Mouse (Mus musculus): ENCODE results near the gene Rars2.
A peak's percentile ranks its signal among the peaks of the same experiment; 100 is the strongest.
"Not testable (repeated sequence)": the region's sequence is repeated elsewhere in the genome, so short reads cannot be mapped to it uniquely, and the experiment has no call there.

The Rars2 gene

DNA sequence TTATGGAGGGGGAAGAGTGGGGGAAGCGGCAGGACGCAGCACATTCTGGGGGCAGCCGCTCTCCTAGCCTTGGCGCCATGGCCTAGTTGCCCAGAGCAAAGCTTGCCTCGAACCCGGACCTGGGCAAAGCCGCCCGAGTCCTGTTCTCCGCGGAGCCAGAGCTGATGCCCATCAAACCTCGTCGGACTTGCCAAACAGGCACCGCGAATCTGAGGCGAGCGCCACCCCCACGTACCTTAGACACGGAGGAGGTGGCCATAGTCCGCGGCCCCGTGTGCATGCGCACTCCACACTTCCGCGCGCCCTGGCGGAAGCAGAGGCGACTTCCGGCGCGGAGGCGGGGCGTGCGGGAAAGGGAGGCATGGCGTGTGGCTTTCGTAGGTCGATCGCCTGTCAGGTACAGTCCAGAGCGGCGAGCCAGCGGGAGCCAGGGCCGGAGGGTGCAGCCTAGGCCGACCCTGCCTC lies at the start of gene Rars2, which contains the start of gene Orc3:
Rars2 (plus strand) TSS at position 328 of the 465 bp plus-strand sequence.
Orc3 (minus strand) TSS at position 315 of the 465 bp plus-strand sequence.
- DNase-seq (ENCODE audit: low spot score in 2 of 2): peak; percentile 89 to 90

DNA sequence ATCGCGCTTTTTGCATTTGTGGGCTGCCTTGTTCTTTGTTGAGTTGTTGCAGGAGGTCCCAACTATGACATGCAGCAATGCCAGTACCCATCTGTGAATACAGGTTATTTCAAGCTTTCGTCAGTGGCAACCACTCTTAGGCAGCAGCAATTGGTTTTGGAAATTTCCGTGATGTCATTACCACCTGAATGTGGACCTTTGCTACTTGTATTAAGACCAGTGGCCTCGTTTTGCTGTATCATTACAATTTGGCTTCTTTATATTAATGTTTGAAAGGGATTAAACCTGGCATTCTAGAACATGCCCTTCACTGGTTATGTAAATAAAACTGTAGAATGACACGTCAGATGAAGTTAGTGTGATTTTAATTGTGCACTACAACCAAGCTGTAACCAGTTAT lies 48.5 kb upstream of the Rars2 start:
- DNase-seq (ENCODE audit: low spot score in 2 of 2): no peak

DNA sequence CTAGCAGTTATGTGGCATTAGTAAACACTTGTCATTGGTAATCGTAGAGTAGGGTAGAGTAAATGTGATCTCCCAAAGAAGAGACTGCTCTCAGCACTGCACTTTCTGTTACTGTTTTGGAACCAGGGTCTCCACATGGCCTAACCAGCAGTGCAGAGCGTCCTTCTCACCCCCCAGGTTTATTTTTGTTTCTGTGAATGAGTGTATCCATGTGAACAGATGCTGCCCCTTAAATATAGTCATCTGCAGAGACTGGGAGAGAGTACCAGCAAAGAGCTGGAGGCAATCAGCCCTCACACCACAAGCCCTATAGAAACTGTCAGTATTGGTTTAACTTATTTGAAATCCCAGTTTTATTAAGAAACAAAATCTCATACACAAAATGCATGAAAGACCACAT lies 41.9 kb upstream of the Rars2 start:
- DNase-seq (ENCODE audit: low spot score in 2 of 2): no peak

DNA sequence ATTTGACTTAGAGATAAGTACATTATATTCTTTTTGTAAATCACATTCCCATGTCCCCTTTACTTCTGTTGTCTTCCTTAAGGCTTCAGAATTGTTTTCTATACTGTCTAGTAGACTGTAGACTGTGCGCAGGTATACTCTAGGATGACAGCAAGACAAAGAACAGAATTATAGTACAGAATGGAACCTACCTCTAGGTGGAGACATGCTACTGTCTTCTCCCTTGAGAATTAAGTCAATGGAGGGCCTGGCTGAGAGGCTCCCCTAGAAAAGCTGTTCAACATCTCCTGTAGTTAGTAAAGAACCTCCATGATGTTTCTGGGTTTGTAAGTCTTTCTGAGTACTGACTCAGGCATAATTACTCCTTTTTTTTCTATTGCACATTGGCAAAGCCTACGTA lies 37.7 kb upstream of the Rars2 start:
- no peak for DNase-seq (ENCODE audit: low spot score in 2 of 2)

DNA sequence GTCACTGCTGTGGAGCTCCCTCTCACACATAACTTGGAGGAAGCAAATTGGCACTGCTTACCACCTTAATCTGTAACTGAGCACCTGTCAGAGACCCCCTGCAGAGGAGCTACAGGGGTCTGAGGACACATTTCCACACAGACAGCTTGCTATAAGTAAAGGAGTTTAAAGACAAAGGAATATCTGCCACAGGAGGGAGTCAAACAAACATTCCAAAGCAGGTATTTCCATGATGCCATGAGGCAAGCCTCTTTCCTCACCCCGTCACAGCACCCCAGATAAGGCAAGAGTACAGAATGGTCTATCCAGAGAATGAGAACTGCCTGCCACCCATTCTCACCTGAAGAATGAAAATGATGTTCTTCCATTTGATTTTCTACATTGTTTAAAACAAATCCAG lies 35.5 kb upstream of the Rars2 start:
- no peak for DNase-seq (ENCODE audit: low spot score in 2 of 2)

DNA sequence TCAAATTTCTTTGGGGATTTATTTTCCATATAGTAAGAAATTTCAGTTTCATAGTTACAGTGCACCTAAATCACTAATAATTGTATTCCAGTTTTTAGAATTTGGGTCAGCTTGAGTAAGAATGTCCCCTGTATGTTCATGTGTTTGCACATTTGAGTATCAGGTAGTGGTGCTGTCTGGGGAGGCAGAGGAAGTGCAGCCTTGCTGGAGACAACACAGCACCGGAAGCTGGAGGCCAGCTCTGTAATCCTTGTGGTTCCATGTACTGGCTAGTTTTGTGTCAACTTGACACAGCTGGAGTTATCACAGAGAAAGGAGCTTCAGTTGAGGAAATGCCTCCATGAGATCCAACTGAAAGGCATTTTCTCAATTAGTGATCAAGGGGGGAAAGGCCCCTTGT lies 33.3 kb upstream of the Rars2 start:
- DNase-seq (ENCODE audit: low spot score in 2 of 2): not testable (repeated sequence)

DNA sequence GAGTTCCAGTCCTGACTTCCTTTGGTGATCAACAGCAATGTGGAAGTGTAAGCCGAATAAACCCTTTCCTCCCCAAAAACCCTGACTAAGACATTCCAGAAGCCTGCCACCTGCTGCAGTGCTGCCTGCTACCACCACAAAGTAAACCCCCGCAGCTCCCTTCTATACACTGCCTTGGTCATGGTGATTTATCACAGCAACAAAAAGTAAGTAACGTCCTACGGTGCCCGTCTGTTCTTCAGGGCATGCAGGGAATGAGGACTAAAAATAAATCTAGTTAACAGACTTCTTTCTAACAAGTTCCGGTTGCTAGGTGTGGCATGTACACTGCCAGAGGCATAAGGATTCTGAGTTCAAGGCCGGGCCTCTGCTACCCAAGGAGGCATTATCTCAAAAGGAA lies 32.8 kb upstream of the Rars2 start:
- peak; percentile 40 to 54 for DNase-seq (ENCODE audit: low spot score in 2 of 2)

DNA sequence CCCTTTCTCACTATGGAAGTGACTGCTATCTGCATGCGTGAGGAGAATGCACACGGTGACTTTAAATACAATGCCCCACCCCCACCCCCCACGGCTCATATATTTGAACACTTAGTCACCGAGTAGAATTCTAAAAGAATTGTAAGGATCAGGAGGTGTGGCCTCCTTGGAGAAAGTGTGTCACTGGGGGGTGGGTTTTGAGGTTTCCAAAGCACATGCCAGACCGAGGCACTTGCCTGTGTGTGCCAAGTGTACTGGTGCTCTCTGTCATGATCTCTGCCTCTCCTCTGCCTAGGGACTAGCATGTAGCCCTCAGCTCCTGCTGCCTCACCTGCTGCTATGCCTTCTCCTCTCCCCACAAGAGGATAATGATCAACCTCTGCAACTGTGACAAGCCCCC lies 32.3 kb upstream of the Rars2 start:
- no peak for DNase-seq (ENCODE audit: low spot score in 2 of 2)

DNA sequence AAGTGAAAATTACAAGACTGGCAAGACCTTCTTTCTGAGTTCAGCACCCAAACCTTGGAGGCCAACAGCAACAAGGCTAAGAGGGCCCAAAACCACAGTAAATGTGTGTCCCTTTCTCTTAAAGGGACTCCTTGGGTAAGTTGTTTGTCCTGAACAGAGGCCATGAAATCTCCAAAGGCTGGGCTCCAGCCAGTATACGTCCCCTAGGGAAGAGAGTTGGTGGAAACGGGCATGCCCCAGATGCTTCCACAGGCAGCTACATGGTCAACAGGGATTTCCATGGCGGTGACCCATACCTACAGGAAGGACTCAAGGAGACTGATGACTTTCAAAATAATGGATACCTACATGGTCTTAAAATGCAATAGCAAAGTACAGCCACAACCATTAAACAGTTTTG lies 31.3 kb upstream of the Rars2 start:
- DNase-seq (ENCODE audit: low spot score in 2 of 2): no peak

DNA sequence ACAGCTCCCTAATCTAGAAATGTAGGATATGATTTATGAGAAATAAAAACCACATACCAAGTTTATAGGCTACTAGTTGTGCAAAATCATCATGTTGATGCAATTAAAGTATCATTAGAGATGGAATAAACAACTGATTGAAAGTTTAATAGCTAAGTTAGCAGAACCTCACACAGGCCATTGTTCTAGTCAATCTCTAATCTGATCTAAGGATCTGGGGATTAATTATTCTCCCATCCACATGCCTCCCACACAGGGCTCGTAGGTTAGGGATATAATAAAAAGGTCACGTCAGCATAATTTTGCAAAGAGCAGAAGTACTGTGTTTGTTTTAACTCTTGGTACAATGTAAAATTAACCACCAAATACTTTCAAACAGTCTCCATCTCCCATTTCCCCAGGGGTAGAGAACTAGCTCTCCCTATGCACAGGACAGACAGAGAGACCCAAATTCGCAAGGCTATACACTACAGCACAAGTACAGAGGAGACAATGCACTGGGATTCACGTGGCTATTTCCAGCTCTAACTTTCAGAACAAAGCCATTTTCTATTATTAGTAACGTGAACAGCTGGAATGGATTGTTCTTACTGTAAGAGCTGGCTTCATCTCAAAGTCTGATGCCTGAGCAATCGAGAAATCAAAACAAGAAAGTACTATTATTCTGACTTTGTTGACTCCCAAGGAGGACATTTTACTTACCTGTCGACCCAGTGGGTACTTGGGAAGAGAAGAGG lies 29.7 kb upstream of the Rars2 start:
- no peak for DNase-seq (ENCODE audit: low spot score in 2 of 2)

DNA sequence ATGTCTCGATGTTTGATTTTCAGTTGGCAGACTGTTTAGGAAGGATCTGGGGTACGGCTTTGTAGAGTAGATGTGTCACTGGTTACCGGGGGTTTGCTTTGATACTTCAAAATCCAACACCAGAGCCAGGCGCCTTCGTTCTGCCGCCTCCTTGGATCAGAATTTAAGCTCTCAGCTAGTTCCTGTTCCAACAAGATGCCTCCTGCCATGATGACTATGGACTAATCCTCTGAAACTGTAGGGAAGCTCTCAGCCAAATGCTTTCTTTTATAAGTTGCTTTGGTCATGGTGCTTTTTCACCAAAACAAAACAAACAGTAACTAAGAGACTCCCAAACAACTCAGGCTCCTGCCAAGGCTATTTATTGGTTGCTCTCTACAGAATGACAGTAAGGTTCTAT lies 11.6 kb upstream of the Rars2 start:
- DNase-seq (ENCODE audit: low spot score in 2 of 2): no peak

DNA sequence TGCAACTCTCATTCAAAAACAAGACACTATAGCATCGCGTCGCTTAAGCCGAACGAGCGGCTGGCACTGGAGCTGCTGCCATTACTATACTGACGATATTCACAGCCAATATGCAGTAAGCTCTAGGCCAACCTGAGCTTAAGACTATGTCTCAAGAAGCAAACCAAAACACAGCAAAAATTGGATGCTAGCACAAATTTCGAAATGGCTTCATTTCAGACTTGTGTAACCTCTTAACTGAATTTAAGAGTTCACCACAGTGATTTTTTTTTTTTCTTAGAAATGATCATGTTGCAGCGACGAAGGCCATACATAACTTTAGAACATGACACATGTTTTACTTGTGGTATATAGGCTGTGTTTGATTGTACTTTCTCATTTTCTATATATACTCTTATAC lies 8.1 kb upstream of the Rars2 start:
- DNase-seq (ENCODE audit: low spot score in 2 of 2): no peak

DNA sequence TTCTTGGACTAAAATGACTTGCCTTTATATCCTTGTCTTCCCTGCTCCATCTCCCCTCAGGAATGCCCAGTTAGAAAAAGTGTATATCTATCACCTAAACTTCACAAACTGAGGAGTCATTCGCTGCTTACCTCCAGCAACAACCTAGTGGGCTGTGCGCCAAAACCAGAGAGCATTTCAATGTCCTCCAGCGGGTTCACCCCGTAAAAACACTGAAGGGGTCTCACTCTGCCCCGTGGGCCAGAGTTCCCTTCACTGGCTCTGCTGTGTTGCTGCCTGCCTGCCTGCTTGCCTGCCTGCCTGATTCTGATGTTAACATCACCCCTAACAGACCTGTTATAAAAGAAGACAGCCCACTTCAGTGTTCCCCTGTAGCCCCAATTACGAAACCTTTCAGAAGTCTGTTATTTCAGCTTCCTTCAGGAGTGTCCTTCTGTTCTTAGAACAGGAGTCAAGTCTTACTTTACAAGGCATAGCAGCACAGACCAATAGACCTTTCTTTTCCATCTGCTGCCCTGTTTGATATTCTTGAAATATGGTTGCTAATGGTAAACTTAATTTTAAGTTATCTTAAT lies 1.1 kb upstream of the Rars2 start:
- DNase-seq (ENCODE audit: low spot score in 2 of 2): no peak

DNA sequence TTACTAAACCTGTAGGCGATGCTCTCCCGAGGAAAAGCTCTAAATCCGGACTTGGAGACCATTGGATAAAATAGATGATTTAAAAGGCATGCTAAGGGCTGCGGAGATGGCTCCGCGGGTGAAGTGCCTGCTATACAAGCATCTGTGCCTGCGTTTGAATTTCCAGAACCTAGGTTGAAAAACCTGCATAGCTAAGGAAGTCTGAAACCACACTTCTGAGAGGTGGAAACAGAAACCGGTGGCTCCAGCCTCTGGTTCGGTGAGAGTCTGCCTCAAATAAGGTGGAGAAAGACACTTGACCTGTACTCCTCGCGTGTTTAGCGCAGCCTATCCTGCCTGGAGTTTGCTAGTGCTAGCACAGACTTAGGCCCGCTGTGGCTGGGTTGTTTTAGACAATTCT lies 546 bp downstream of the Rars2 start:
- DNase-seq (ENCODE audit: low spot score in 2 of 2): no peak

DNA sequence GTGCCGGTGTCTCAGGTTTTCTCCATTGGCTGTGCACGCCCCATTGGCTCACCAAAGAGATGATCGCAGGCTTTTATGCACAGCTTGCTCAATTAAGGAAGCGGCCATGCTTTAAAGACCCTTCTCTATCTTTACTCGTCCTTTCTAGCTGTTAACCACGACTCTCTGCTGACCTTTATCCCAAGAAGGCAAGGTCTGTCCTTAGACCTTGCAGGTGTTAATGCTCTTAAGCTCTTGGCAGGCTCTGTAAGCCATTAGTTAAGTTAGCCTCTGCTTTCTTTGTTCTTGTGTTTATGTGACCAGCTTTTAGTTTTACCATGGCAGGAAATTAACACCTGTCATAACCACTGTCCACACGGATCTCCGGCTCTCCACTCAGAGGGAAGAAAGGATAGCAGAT lies 1.4 kb downstream of the Rars2 start:
- no peak for DNase-seq (ENCODE audit: low spot score in 2 of 2)

DNA sequence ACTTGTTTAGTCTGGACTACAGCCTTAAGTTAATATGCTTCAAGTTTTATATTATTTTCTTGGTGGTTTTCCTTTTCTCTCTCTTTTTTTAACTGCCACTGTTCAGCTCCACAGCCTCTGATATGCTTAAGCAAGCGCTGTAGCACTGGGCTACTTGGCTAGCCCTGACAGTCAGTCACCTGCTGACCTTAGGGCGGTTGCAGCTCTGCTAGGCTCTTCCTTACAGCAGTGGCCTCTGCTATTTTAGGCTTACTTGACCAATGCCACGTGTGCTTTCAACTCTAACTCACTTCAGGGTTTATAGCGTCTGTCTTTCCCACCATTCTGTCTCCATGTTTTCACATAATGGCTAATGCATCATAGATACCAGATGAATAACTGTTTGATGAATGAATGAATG lies 10.8 kb downstream of the Rars2 start:
- no peak for DNase-seq (ENCODE audit: low spot score in 2 of 2)

DNA sequence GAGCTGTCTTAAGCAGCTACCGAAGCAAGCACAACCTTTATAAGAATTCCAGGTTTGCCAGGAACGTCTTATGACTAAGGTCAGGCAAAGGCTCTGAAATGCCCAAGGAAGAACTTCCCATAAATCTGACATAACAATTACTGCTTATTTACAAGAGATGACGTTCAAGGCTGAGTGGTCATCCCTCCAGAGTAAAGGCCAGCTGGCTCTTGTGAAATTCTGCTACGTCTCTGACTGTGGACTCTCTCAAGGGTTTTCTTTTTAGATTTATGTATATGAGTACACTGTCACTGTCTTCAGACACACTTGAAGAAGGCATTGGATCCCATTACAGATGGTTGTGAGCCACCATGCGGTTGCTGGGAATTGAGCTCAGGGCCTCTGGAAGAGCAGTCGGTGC lies 11.6 kb downstream of the Rars2 start:
- DNase-seq (ENCODE audit: low spot score in 2 of 2): no peak

DNA sequence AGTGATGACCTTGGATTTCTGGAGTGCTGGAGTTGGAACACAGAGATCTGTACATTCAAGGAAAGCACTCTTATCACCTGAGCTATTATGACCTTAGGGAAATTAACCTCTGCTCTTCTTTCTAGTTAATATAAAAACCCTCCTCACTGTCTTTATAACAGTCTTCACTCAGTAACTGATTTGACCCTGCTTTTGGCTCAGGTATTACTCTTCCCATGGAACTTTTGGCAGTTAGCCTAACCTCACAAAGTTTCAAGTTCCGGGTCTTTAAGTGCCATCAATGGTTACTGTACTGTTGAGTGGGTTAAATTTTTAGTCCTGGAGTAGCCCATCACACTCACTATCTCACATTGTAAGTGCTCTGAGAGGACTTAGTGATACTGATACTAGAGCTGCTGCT lies 15.2 kb downstream of the Rars2 start:
- no peak for DNase-seq (ENCODE audit: low spot score in 2 of 2)

DNA sequence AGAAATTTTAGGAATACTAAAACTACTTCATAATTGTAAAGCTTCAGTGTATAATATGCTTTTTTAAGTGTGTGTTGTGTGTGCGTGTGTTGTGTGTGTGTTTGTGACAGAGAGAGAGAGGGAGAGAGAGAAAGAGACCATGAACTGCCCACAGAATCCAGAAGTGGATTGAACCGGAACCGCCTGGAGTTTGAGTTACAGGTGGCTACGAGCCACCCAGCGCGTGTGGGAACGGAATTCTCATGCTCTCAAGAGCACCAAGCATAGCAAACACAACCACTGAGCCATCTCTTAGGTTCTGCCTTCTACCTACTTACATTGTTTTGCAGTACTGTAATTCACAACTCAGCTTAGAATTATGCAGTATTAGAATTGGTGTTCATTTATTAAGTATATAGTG lies 19.4 kb downstream of the Rars2 start:
- DNase-seq (ENCODE audit: low spot score in 2 of 2): no peak

DNA sequence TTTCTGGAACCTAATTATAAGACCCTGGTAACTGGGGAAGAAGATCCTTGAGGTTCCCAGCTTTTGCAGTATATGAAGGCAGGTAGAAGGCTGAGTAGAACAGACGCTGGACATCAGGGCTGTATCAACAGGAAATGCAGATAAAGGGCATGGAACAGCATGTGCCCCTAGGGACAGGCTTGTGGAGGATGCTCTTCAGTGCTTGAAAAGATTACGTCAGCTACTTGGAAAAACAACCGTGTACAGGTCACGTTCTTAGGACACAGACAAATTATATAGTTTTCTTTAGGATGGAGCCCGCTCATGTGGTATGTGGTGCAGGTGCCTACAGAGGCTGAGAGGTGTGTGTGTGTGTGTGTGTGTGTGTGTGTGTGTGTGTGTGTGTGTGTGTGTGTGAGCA lies 21.3 kb downstream of the Rars2 start:
- no peak for DNase-seq (ENCODE audit: low spot score in 2 of 2)

DNA sequence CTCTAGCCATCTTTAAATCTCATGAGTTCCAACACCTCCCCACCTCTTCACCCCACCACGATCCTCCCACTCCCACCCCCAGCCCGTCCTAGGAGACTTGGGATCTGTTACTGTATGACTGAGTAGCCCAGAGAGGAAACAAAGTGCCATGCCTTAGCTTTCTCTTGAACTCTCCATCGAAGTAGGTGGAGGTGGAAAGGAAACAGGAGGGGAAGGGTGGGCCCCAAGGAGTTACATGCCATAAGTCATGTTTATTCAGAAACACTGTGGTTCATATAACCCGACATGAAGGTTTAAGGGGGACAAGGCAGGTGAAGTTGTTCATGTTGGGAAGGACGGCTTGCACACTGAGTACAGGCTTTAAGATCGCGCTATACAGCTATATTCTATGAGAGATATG lies 22.6 kb downstream of the Rars2 start:
- no peak for DNase-seq (ENCODE audit: low spot score in 2 of 2)

DNA sequence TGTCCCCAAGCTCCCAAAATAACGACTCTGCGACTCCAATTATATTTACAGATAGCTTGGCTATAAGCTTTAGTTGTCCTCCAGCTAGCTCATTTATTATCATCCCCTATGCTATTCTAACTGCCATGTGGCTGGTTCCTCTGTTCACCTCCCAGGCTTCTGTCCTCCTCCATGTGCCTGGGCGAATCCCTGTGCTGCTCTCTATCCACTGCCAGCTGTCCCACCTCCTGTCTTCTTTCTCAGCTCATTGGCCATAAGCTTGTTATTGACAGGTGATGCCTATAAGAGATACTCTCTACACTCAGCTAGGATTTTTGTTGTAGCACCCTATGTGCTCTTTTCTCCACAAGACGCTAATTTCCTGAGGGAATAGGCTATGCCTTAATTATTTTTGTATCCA lies 23.1 kb downstream of the Rars2 start:
- no peak for DNase-seq (ENCODE audit: low spot score in 2 of 2)

DNA sequence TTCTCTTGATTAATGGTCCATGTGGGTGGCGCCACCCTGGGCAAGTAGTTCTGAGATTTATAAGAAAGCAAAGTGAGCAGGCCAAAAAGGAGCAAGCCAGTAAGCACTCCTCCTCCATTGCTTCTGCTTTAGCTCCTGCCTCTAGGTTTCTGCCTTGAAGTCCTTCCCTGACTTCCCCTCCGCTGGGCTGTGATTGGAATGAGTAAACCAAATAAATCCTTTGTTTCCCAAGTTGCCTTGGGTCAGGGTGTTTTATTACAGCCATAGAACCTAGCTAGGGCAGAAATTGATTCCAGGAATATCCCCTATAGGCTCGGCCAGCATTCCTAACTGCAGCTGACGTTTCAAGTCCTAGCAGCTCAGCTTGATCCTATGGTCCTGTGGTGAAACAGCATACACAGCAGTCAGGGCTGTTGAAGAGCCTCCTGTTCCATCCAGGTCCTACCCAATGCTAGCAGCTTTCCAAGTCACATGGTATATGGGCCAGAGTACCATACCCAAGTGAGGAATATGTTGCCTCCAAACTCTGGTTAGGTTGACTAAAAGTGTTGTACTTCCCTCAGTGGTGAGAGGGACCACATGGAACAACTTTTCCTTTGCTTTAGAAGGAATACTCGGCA lies 25.1 kb downstream of the Rars2 start:
- no peak for DNase-seq (ENCODE audit: low spot score in 2 of 2)
